Mouse (Mus musculus) cerebellum, adult 11-12 months (tissue): ENCODE results near the gene Stk32b.

Source experiments
- DNase-seq: peaks from one replicate; pipeline ENCODE4 v3.0.0; 2022

Gene Stk32b

DNA sequence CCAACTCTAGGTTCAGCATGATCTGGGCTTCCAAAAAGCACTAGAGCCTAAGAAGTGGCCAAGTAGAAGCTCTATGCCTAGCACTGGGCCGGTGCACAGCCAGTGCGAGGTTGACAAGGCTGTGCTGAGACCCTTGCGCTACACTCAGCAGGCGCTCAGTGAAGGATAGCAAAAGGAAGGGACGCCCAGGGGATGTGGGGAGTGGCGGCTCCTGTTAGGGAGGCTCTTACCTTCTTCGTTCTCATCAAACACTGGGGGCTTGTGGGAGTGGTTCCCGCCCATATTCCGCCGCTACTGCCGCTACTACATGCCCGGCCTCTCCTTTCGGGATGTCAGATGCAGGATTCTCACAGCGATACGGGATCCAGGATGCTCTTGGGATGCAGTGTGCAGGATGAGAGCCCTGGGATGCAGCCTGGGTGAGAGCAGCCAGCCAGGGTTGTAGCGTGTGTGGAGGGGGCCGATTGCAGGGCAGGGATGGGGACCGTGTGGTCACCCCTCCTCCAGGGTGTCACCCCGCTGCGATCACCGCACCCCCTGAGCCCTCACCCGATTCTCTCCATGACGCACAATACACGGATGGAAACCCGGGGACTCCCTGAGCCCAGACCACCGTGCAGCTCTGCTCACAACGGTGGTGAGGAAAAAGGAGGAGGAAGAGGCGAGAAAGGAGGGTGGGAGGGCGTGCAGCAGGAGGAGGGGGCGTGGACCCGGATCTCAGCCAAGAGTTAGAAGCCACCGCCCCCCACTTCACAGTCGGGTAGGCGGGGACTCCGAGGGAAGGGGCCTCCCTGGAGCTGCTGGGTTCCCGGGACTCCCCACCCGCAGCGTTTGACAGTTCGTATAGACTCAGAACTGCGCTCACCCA lies at the start of gene Stk32b:
TSS of gene Stk32b (minus strand) at position 667 of the 868 bp plus-strand sequence.
- no peak for DNase-seq

DNA sequence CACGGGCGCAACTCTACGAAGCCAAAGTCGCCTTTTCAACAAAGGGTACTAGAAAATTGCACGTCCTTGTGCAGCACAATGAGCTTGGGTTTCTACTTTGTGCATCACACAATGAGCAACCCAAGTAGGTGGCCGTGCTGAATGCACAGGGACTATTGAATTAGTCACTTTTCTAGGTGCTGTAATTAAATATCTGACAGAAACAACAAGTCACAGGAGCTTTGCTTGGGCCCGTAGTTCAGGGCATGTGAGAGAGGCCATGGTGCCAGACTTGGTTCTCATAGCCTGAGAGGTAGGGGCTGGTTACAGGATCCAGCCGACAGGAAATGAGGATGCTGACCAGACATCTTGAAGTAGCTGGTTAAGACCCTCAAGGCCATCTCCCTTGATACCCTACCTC lies 48.9 kb upstream of the Stk32b start:
- DNase-seq = no peak

DNA sequence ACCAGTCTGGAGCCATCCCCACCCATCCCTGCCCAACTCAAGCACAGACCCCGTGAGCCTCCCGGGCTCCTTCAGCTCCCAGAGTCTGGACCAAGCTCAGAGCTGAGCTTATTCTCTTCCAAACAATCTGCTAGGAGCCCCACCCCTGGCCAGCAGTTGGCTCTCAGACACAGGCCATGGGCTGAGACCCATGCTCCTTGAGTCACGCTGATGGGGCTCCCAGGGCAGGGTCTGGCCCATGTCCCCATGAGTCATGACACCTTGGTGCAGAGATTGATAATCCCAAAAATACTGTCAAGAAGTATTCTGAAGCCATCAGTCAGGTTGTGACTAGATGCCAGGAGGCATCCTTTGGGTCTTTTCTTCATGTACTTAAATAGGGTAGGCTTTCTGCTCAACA lies 45.1 kb upstream of the Stk32b start:
- DNase-seq = no peak

DNA sequence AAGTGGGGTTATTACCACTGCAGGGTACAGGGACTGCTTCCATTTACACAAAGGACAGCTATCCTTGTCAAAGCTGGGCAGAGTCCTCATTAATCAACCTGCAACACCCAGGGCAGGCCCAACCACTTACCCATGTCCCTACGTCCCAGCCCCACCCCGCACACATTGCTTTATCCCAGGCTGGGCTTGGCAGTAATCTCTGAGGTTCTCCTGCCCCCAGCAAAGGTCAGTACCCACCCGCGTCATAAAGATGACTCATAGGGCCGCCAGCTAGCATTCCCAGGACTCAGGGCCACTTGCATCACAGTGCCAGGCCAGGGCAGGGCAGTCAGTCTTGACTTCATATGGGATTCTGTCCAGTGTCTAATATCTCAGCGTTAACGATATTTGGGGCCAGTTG lies 36.4 kb upstream of the Stk32b start:
- DNase-seq = no peak

DNA sequence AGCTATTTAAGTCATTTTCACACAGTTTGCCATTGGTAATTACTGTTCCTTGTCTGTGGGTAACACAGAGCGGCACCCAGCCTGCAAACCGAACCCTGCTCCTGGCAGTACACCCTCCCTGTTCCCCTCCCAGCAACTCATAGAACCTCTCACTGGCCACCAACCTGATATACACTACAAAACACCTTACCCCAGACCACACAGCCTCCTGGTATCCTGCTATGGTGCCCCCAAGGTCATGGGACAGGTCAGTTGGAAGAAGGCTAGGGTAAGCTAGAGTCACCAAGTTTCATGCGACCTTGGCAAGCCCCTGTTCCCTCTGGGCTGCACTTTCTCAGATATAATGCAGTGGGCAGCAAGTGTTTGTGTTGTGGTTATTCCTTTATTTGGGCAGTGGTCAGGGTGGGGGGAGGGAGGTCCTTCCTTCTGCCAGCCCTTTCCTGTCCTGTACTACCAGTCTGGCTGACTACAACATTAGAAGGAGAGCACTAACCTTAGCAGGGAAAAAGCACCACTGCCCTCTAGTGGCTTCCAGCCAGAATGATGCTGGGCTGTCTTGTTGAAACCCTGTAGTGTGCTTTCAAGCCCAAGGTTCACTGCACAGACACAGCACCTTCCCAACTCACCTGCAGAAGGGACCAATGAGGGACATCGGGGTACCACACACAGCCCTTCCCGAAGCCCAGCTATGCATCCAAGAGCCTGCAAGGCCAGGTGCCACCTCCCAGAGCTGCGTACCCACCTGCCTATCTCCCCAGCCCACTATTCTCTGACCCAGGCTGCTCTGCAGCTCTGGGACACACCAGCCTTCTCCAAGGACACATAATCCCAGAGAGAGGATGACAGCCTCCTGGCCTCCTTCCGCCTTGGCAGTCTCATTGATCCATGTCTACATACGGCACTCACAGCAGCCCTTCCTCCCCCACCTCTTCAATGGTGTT lies 35.3 kb upstream of the Stk32b start:
- DNase-seq = peak; percentile 21

DNA sequence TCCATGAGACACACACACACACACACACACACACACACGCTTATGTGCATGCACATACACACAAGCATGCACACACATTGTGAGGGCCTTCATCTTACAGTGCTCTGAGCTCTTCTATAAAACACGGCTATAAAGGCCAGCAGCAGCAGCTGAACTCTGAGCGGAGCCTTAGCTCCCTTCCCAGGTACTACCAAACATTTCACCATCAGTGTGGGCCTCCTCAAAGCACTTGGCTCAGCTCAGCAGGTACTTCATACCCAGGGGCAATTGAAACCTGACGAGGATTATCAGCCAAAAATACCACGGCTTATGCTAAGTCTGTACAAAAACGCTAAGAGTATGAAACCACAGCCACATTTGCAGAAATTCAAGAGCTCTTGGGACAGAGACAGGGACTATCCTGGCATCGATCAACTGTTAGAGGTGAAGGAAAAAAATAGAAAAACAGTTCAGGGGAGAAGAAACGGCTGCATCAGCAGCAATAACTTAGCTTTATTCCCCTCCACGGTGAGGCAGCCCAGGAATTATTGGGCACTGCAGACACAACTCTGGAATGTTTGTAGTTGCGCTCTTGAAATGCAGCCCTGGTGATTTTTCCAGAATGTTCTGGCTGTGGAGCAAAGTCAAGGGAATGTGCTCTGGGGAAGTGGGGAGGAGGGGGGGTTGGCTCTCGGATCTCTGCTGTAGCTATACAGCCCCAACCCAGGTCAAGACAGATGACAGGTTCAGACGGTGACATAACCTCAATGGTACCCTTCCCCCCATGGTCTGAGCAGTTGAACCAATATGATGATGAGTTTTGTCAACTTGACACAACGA lies 27.1 kb upstream of the Stk32b start:
- no peak for DNase-seq

DNA sequence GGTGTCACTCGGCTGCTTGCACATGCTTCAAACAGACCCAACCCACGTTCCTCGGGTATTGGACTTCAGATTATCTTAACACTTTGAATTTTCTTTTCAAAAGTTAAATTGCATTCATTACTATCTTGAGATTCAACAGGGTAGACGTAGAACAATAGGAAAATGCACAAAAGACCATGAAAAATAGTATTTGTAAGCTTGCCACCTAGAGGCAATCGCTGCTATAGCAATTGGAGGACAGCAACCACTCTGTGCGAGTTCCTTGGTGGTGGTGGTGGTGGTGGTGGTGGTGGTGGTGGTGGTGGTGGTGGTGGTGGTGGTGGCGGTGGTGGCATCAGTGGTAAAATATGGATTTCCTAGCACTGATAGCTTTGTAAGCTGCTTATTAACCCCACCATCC lies 19.2 kb upstream of the Stk32b start:
- no peak for DNase-seq

DNA sequence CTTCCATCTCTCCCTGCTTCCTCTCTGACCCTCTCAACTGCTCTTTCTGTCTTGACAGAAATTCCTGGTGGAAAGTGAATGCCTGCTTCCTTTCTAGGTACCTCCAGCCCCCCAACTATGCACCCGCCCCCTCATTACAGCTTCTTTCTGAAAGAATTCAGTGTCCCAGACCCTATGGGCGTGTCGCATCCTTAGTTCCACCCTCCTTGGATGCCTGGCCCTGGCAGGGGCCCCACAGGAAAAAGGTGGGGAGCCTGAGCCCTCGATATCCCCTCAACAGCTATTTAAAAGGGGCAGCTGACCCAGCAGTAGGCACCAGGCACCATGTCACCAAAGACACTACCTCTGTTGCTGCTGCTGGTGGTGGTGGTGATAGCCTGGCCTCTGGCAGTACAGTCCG lies 18.3 kb upstream of the Stk32b start, which contains the start of gene Cytl1:
TSS of gene Cytl1 (plus strand) at position 296 of the 400 bp plus-strand sequence.
- no peak for DNase-seq

DNA sequence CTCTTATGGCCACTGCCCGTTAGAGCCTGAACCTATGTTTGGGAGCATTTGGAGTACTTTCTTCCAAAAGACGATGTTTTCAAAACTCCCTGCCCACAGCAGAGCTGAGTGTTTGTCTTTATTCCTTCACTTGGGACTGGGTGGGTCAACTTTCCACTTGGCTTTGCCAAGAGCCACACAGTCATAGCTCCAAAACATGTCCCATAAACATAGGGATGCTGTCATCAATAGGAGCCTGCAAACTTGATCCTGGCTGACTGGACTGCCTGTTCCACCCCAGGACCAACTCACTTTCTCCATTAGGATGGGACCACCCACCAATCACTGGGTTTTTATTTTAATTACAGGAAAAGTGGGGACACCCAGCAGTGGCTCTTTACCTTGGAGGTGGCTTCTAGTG lies 13.8 kb upstream of the Stk32b start:
- no peak for DNase-seq

DNA sequence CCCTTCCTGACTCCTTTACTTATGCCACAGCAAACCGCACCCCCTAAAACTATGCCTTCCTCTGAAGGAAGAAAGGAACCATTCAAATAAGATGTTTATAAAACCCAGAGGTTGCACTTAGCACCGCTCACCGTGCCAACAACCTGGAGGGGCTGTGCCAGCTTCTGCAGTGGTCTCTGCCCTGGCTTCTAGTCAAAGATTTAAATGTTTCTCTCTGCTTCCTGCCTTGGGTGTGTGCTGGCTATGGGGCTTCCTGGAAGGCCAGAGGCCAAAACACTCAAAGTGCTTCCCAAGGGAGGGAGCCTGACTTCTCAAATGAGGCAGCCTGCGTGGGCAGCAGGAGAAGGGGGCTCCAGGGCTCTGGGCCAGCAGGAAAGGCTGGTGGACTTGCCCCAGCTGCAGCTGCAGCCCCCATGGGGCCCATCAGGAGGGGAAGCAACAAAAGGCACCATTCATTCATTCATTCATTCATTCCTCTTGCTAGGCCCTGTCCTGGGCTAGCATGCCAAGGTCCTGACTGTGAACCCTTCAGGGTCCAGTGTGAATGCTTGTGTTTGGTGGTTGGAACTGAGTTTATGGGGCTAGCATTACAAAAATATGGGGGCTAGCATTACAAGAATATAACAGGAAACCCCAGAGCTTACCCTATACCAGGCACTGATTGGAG lies 8.4 kb upstream of the Stk32b start:
- no peak for DNase-seq

DNA sequence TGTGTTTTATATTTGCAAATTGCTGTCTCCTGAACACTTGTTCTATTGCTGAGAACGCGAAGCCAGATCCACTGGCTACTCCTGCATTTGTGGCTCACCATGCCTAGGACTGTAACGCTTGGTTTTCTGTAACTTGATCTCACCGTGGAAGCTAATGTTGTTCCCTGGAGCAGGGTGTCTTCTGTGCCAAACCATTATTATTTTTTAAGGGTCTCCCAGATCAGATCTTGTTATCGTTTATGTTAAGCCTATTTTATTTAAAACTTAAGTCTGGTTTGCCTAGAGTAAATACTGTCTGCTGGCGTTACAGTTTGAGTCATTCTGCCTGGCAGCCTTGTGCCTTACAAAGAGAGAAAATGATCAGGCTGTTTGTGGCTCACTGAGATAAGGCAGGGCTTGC lies 3.7 kb upstream of the Stk32b start:
- no peak for DNase-seq

DNA sequence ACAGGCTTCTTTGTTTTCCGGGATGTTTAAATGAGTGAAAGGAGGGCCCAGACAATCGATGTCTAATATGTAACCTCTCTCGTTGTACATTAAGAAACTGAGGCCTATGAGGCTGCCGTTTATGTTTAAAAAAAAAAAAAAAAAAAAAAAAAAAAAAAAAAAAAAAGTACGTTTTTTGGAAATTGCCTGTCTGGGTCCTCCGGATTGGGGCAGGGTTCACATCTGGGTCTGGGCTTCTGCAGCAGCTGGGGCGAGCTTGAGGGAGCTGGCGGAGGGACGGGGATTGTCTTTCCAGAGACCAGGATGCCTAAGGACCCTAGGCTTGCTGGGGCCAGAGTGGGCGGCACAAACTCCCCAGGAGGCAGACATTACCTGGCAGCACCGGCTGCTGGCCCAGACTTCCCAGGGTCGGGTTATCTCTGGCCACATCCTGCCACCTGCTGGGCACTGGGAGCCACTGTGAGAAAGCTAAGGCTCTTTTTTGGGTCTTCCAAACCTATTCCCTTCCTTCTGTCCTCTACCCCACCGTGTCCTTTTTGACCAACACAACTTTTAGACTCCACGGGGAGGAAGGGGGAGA lies 503 bp upstream of the Stk32b start:
- no peak for DNase-seq

DNA sequence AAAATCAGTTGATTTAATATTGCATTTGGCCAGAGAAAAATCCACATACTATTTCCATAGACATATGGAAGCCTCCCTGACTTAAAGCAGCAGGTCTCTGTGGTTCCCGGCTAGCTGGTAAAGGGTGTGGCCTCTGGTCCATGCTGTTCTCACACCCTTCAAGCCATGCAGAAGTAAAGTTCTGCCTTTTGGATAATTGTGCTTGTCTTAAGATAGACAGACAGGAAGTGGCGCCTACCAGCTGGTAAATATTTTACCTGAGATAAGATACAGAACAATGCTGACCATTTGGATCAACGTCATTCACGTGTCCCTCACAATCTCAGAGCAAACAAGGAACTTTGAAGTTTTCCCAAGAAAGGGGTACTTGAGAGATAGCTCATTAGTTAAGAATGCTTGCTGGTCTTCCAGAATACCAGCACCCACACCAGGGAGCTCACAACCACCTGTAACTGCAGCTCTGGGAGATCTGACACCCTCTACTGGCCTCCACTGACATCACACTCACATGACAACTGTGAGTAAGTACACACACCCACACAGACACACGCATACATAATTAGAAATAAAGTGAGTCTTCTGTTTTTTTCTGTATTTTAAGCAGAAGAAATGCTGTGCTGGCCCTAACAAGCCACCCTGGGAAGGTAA lies 7.6 kb downstream of the Stk32b start:
- no peak for DNase-seq

DNA sequence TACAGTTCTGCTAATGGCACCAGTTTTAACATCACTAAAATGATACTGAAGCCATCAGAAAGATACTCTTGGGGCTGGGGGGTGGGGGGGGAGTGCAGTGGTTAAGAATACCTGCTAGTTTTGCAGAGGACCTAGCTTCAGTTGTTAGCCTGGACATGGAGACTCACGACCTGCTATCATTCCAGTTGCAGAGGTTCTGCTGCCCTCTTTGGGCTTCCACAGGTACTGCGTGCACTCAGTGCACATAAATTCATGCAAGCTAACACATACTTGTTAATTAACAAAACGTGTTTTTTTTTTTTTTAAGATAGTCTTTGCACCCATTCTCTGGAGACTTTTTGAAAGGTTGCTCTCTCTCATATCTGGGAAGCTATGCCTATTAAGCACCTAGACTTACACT lies 8.8 kb downstream of the Stk32b start:
- no peak for DNase-seq

DNA sequence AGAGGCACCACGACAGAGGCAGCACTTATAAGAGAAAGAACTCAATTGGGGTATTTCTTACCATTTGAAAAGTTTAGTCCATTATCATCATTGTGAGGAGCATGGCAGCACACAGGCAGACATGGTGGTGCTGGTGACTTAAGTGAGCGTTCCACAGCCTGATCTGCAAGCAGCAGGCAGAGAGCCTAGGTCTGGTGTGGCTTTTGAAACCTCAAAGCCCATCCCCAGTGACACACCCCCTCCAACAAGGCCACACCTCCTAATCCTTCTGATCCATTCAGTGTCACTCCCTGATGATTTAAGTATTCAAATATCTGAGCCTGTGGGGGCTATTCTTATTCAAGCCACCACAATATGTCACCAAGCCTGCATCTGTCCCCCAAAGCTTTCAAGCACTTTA lies 12.0 kb downstream of the Stk32b start:
- DNase-seq = no peak

DNA sequence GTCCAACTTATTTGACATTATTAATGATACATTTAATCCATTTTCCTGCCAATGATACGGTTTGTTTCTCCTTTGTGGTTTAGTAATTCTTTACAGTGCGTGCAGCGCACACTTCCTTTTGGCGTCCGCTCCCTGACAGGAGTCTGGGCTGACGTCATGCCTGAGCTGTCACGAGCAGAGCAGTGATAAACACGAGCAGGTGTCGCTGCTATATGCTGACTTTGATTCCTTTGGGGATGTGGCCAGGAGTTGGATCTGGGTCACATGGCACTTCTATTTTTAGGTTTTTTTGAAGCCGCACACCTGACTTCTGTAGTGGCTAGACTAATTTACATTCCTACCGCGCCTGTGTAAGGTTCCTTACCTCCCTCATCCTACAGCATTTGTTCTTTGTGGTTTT lies 17.2 kb downstream of the Stk32b start:
- DNase-seq = no peak

DNA sequence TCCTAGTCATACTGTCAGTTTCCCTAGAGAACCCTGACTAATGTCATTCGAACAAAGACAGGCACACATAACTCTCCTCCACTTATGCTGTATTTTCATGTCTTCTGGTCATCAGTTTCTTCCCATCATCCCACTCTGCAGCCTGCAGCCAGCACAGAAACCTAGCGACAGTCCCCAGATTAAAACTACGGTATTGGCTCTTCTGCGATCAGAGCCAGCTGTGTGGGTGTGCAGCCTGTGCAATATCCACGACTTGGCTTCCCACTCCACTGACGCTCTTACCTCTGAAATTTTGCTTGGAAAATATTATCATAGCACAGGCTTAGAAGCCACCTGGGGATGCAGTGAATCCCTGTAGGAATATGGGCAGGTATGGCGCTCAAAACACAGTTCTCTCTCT lies 19.7 kb downstream of the Stk32b start:
- no peak for DNase-seq

DNA sequence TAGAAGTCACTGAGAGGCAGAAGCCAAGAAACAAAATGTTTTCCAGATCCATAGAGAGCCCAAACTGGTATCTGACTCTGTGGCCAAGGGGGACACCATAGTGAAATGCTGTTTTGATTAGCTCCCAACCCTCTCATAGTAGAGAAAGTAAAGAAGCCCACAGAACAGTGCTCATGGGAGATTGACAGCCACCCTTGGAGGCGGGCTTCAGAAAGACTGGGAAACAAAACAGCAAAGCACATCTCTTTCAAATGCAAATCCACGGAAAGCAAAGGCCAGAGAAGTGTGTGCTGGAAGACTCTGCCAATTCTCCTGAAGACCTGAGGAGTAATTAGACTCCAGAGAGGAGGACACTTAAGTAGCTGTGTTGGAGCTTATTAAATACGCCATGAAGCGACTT lies 21.2 kb downstream of the Stk32b start:
- no peak for DNase-seq

DNA sequence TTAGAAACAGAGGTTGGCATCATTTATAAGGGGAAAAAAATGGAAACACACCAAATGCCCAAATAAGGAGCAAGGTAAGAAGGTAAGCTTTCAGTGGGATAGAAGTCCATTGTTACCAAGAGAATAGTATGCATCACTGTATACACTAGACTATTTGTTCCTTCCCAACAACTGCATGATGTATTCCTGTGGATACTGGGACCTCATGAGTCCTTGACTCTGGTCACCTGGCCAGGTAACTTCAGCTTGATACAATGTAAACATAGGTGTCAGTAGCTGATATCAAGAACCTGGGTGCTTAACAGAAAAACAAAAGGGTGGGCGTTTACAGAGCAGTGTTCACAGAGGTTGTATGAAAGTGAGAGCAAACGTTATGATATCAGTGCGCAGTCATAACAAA lies 24.2 kb downstream of the Stk32b start:
- no peak for DNase-seq

DNA sequence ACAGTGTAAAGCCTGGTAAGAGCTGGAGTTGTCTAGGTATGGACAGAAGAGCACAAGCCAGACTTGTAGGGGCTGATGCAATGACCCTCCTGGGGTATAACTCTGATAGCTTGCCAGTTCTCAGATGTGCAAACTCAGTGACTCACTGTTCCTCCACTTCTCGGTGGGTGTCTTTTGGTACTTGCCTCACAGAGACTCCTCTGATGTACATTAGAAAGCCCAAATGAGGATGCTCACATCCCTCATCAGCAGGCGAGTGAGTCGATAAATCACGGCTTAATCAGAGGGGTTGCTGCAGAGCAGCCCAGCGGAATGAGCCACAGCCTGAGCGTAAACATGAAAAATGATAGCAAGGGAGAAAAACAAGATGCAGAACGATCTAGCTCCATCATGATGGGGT lies 46.2 kb downstream of the Stk32b start:
- DNase-seq = no peak

DNA sequence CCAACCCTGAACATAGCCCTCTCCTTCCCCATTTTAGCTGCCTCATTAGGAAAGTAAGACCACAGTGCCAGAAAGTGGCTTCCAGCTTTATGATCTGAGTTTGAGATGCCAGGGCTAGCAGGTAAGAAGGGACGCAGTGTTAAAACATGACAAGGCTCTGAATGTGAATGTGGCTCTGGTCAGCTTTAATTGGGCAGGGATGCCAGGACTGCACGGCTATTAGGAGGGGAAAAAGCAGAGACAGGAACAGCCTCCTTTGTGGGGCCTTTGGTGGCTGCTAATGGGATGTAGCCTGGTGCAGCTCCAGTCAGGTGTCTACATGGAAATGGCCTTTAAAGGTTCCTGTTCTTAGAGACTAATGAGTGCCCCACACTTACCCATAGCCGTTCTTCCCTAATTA lies 52.0 kb downstream of the Stk32b start:
- DNase-seq = no peak

DNA sequence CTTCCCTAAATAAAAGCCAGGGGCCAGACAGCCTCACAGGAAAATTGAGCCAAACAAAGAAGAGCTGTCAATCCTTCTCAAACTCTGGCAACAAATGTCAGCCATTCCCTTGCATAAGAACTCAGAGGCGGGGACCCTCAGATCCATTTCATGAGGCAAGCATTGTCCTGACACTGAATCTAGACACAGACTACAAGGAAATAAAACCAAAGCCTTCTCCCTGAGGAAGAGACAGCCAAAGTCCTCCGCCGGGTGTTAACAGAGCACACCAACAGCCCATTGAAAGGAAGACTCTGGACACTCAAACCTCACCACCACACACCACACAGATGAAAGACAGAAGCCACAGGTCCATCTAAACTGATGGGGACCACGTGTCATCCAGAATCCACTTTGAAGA lies 57.8 kb downstream of the Stk32b start:
- DNase-seq = no peak
